Mouse (Mus musculus) thymus, postnatal 36 days (tissue): ENCODE data around the gene Phldb2.

Source experiments
- DNase-seq, 2 experiments: peaks; one replicate each; pipeline ENCODE4 v3.0.0; 2022; ENCODE audit warnings: mixed read lengths in 2 of 2

Gene Phldb2

GRCm38 (mm10) chr16:45953394-45953793 lies at the start of gene Phldb2:
Gene Phldb2, minus strand, starts transcription at chr16:45953598.
- no peak for DNase-seq

GRCm38 (mm10) chr16:46001550-46002166 lies 48.3 kb upstream of the Phldb2 start:
- DNase-seq: no peak

- no peak for DNase-seq
Observed at GRCm38 (mm10) chr16:46000976-46001375, 47.6 kb upstream of the Phldb2 start.

GRCm38 (mm10) chr16:45999374-46000191 lies 46.2 kb upstream of the Phldb2 start:
- no peak for DNase-seq

- no peak for DNase-seq
Observed at GRCm38 (mm10) chr16:45998231-45998630, 44.8 kb upstream of the Phldb2 start.

- DNase-seq: no peak
Observed at GRCm38 (mm10) chr16:45990901-45991676, 37.7 kb upstream of the Phldb2 start.

- DNase-seq: no peak
Observed at GRCm38 (mm10) chr16:45986236-45986635, 32.8 kb upstream of the Phldb2 start.

GRCm38 (mm10) chr16:45984610-45985606 lies 31.5 kb upstream of the Phldb2 start:
- no peak for DNase-seq

- no peak for DNase-seq
Observed at GRCm38 (mm10) chr16:45976251-45976650, 22.9 kb upstream of the Phldb2 start.

- peak; percentile 22 to 41 for DNase-seq
Observed at GRCm38 (mm10) chr16:45973959-45974686, 20.7 kb upstream of the Phldb2 start.

GRCm38 (mm10) chr16:45970187-45970586 lies 16.8 kb upstream of the Phldb2 start:
- DNase-seq: no peak

GRCm38 (mm10) chr16:45968716-45969115 lies 15.3 kb upstream of the Phldb2 start:
- DNase-seq: no peak

GRCm38 (mm10) chr16:45967471-45967870 lies 14.1 kb upstream of the Phldb2 start:
- peak; percentile 50 for DNase-seq

- DNase-seq: no peak
Observed at GRCm38 (mm10) chr16:45966604-45967003, 13.2 kb upstream of the Phldb2 start.

- no peak for DNase-seq
Observed at GRCm38 (mm10) chr16:45964777-45965176, 11.4 kb upstream of the Phldb2 start.

- no peak for DNase-seq
Observed at GRCm38 (mm10) chr16:45963837-45964236, 10.4 kb upstream of the Phldb2 start.

- DNase-seq: no peak
Observed at GRCm38 (mm10) chr16:45963088-45963487, 9.7 kb upstream of the Phldb2 start.

GRCm38 (mm10) chr16:45960978-45961377 lies 7.6 kb upstream of the Phldb2 start:
- DNase-seq: no peak

- no peak for DNase-seq
Observed at GRCm38 (mm10) chr16:45956390-45956950, 3.1 kb upstream of the Phldb2 start.

GRCm38 (mm10) chr16:45952501-45952900 lies 897 bp downstream of the Phldb2 start:
- DNase-seq: no peak

- no peak for DNase-seq
Observed at GRCm38 (mm10) chr16:45952035-45952434, 1.4 kb downstream of the Phldb2 start.
